Mouse (Mus musculus) bone marrow macrophage, adult 2 months (primary cell): Measurements from ENCODE around the gene Ago1. TPM values are rescaled to one million over a fixed set of nuclear protein-coding genes. Genes with fewer than 3 reads are reported as not detected.

Experiments
- H3K27ac ChIP-seq: 2 replicates; pipeline ENCODE4 v1.5.1; 2012; ENCODE audit warnings: low read depth, low read length; ENCODE audit not compliant: insufficient read depth
- H3K4me1 ChIP-seq: 2 replicates; pipeline ENCODE4 v1.6.1; 2012; ENCODE audit warnings: low read length; ENCODE audit not compliant: control insufficient read depth, insufficient read depth
- H3K4me3 ChIP-seq: 2 replicates; pipeline ENCODE4 v1.5.1; 2012; ENCODE audit warnings: mild to moderate bottlenecking, low read length, moderate library complexity; ENCODE audit not compliant: insufficient read depth
- CTCF ChIP-seq: IDR thresholded peaks from 2 replicates; pipeline ENCODE4 v1.5.1; 2012; ENCODE audit warnings: low read depth, mild to moderate bottlenecking, low read length, moderate library complexity
- POLR2A ChIP-seq: IDR thresholded peaks from 2 replicates; pipeline ENCODE4 v1.6.1; 2012; ENCODE audit warnings: mild to moderate bottlenecking, low read depth, low read length, borderline replicate concordance
- polyA plus RNA-seq: library from polyadenylated mRNA; stranded (reverse); fragments of >200 nt; gene quantifications from 2 replicates; pipeline ENCODE4 v1.2.4, GENCODE M21; 2012; ENCODE audit not compliant: missing spikeins, insufficient read depth, insufficient read length

Gene Ago1
- polyA plus RNA-seq, 1 experiment = 29.1 TPM

- Histone ChIP-seq H3K4me3 (no peak overlapping the region), H3K4me1 (no peaks in the 10 kb centered on the region), H3K27ac (no peak overlapping the region)
- TF ChIP-seq CTCF (no peak), POLR2A (no peak)
Measured at GRCm38 (mm10) chr4:126481461-126481860, 13.1 kb upstream of the Ago1 start.

GRCm38 (mm10) chr4:126480288-126480687 is 11.9 kb upstream of the Ago1 start:
- no peak for TF ChIP-seq CTCF
- no peak for TF ChIP-seq POLR2A
- H3K4me1 ChIP-seq = no peaks in the 10 kb centered on the region
- H3K4me3 ChIP-seq = no peak overlapping the region
- no peak overlapping the region for H3K27ac ChIP-seq

GRCm38 (mm10) chr4:126473031-126473430 is 4.6 kb upstream of the Ago1 start:
- Histone ChIP-seq H3K27ac (no peak overlapping the region), H3K4me3 (no peak overlapping the region), H3K4me1 (peaks cover 5% of the 10 kb centered on the region)
- TF ChIP-seq POLR2A = no peak
- no peak for TF ChIP-seq CTCF

GRCm38 (mm10) chr4:126469334-126469733 is 951 bp upstream of the Ago1 start:
- H3K27ac ChIP-seq = no peak overlapping the region
- peaks cover 26% of the 10 kb centered on the region for H3K4me1 ChIP-seq
- no peak overlapping the region for H3K4me3 ChIP-seq
- TF ChIP-seq POLR2A (no peak), CTCF (no peak)

- H3K27ac ChIP-seq = no peak overlapping the region
- peaks cover 28% of the 10 kb centered on the region for H3K4me1 ChIP-seq
- TF ChIP-seq CTCF = no peak
- no peak for TF ChIP-seq POLR2A
- peak overlapping the region; percentile 42 for H3K4me3 ChIP-seq
Measured at GRCm38 (mm10) chr4:126468925-126469324, 542 bp upstream of the Ago1 start.

- TF ChIP-seq CTCF (no peak), POLR2A (no peak)
- peak overlapping the region; percentile 26 for H3K27ac ChIP-seq
- H3K4me3 ChIP-seq = peak overlapping the region; percentile 87
- peaks cover 28% of the 10 kb centered on the region for H3K4me1 ChIP-seq
Measured at GRCm38 (mm10) chr4:126467721-126468284, 580 bp downstream of the Ago1 start.

GRCm38 (mm10) chr4:126466251-126466750 is 2.1 kb downstream of the Ago1 start:
- no peak overlapping the region for H3K27ac ChIP-seq
- TF ChIP-seq CTCF (no peak), POLR2A (no peak)
- peaks cover 28% of the 10 kb centered on the region for H3K4me1 ChIP-seq
- H3K4me3 ChIP-seq = no peak overlapping the region

- TF ChIP-seq CTCF (no peak), POLR2A (no peak)
- Histone ChIP-seq H3K27ac (no peak overlapping the region), H3K4me1 (peaks cover 28% of the 10 kb centered on the region), H3K4me3 (no peak overlapping the region)
Measured at GRCm38 (mm10) chr4:126465843-126466242, 2.5 kb downstream of the Ago1 start.

GRCm38 (mm10) chr4:126464892-126465235 is 3.5 kb downstream of the Ago1 start:
- H3K27ac ChIP-seq = no peak overlapping the region
- peaks cover 28% of the 10 kb centered on the region for H3K4me1 ChIP-seq
- no peak overlapping the region for H3K4me3 ChIP-seq
- TF ChIP-seq CTCF (no peak), POLR2A (no peak)

GRCm38 (mm10) chr4:126464189-126464891 is 4.0 kb downstream of the Ago1 start:
- no peak for TF ChIP-seq POLR2A
- no peak for TF ChIP-seq CTCF
- H3K4me3 ChIP-seq = no peak overlapping the region
- H3K27ac ChIP-seq = no peak overlapping the region
- peaks cover 28% of the 10 kb centered on the region for H3K4me1 ChIP-seq

GRCm38 (mm10) chr4:126455441-126455840 is 12.9 kb downstream of the Ago1 start:
- no peak overlapping the region for H3K4me3 ChIP-seq
- TF ChIP-seq POLR2A (no peak), CTCF (no peak)
- H3K27ac ChIP-seq = no peak overlapping the region
- no peaks in the 10 kb centered on the region for H3K4me1 ChIP-seq
